Mouse (Mus musculus): ENCODE measurements around the gene Fsd1l. TPM values are rescaled to one million over a fixed set of nuclear protein-coding genes. Genes with fewer than 3 reads are reported as not detected.
A peak's percentile ranks its signal among the peaks of the same experiment; 100 is the strongest.

The Fsd1l gene
- 48.1 and 56.1 TPM in 2 replicates for polyA plus RNA-seq (2015; fragmentation: Nextera tagmentation; extraction: Ambion mirVana)

DNA sequence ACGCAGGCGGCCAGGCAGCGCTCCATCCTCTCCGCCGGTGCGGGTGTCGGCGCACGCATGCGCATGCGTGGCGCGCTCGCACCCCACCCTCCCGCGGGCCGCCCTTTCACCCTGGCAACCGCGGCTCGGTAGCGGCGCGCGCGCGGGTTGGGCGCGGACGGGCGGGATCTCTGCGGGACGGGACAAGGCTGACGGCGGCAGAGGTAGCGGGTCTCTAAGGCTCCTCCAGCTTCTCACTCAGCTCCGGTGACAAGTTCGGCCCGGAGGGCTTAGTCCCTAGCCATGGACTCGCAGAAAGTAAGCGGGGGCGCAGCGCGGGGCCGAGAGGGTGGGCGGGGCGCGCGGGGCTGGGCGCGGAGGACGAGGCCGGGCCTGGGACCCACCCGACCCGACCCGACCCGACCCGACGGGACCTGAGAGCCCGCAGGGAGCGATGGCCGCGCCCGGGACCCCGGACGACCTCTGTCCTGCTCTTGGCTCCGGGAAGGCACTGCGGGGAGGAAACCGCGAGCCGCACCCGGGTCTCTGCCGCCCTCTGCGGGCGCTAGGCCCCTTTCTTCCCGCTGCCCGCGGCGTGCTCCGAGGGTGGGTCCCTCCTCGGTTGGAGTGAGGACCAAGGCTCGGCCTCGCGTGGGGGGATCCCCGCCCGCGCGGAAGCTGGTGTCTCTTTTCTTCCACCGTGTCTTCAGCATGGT lies at the start of gene Fsd1l:
Fsd1l (plus strand) TSS at position 156 of the 695 bp plus-strand sequence.
- no peaks in the 10 kb centered on the region for H3K9me3 ChIP-seq (replicated peaks)
- no peaks in the 10 kb centered on the region for H3K36me3 ChIP-seq (ENCODE audit: poor library complexity, severe bottlenecking)
- H3K27me3 ChIP-seq: no peaks in the 10 kb centered on the region
- peak within 1 kb of the TSS; percentile 89 for H3K9ac ChIP-seq
- peaks cover 50% of the 10 kb centered on the region for H3K4me1 ChIP-seq
- H3K27ac ChIP-seq: peak within 1 kb of the TSS; percentile 89
- under 1% methylated on average over 59 of the region's 88 CpGs for WGBS
- peak; percentile 93 for ATAC-seq
- H3K4me2 ChIP-seq: peak within 1 kb of the TSS; percentile 70
- H3K4me3 ChIP-seq: peak within 1 kb of the TSS; percentile 86

- Histone ChIP-seq H3K9me3 (replicated peaks) (no peaks in the 10 kb centered on the region), H3K4me3 (no peak overlapping the region), H3K27ac (no peak overlapping the region), H3K9ac (no peak overlapping the region), H3K36me3 (ENCODE audit: poor library complexity, severe bottlenecking) (no peaks in the 10 kb centered on the region), H3K4me2 (no peak overlapping the region), H3K4me1 (no peaks in the 10 kb centered on the region), H3K27me3 (no peaks in the 10 kb centered on the region)
- ATAC-seq: no peak
These were observed 43.6 kb upstream of the Fsd1l start for GRCm38 (mm10) chr4:53587676-53588075.

GRCm38 (mm10) chr4:53588936-53589335 lies 42.3 kb upstream of the Fsd1l start:
- 100% methylated on average over 1 of the region's 1 CpGs for WGBS
- H3K9me3 ChIP-seq (replicated peaks): no peaks in the 10 kb centered on the region
- H3K27me3 ChIP-seq: no peaks in the 10 kb centered on the region
- H3K4me3 ChIP-seq: no peak overlapping the region
- no peak overlapping the region for H3K9ac ChIP-seq
- H3K4me1 ChIP-seq: no peaks in the 10 kb centered on the region
- H3K27ac ChIP-seq: no peak overlapping the region
- H3K4me2 ChIP-seq: no peak overlapping the region
- no peaks in the 10 kb centered on the region for H3K36me3 ChIP-seq (ENCODE audit: poor library complexity, severe bottlenecking)
- no peak for ATAC-seq

GRCm38 (mm10) chr4:53589466-53589865 lies 41.8 kb upstream of the Fsd1l start:
- Histone ChIP-seq H3K4me2 (no peak overlapping the region), H3K27me3 (no peaks in the 10 kb centered on the region), H3K4me1 (no peaks in the 10 kb centered on the region), H3K9ac (no peak overlapping the region), H3K9me3 (replicated peaks) (no peaks in the 10 kb centered on the region), H3K27ac (no peak overlapping the region), H3K36me3 (ENCODE audit: poor library complexity, severe bottlenecking) (no peaks in the 10 kb centered on the region), H3K4me3 (no peak overlapping the region)
- 88% methylated on average over 4 of the region's 4 CpGs for WGBS
- ATAC-seq: no peak

DNA sequence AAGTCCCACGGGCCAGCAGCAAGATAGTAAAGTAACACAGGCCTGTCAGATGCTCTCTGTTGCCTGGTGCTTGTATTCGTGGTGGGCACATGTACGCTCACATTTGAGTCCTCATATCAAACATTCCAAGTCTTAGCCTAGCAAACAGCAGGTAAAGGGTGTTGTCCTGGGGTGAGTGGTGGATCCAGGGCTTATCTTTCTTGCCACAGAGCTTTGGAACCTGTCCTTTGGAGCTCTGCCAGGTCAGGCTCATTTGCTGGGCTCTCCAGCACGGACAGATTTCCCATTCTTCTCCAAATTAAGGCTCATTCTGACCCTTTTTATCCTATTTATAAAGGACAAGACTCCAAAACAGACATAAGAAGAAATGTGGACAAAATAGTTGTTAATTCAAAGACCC lies 41.1 kb upstream of the Fsd1l start:
- Histone ChIP-seq H3K27me3 (no peaks in the 10 kb centered on the region), H3K27ac (no peak overlapping the region), H3K4me1 (no peaks in the 10 kb centered on the region), H3K9me3 (replicated peaks) (no peaks in the 10 kb centered on the region), H3K9ac (no peak overlapping the region), H3K4me3 (no peak overlapping the region), H3K36me3 (ENCODE audit: poor library complexity, severe bottlenecking) (no peaks in the 10 kb centered on the region), H3K4me2 (no peak overlapping the region)
- WGBS: 72% methylated on average over 4 of the region's 4 CpGs
- no peak for ATAC-seq

DNA sequence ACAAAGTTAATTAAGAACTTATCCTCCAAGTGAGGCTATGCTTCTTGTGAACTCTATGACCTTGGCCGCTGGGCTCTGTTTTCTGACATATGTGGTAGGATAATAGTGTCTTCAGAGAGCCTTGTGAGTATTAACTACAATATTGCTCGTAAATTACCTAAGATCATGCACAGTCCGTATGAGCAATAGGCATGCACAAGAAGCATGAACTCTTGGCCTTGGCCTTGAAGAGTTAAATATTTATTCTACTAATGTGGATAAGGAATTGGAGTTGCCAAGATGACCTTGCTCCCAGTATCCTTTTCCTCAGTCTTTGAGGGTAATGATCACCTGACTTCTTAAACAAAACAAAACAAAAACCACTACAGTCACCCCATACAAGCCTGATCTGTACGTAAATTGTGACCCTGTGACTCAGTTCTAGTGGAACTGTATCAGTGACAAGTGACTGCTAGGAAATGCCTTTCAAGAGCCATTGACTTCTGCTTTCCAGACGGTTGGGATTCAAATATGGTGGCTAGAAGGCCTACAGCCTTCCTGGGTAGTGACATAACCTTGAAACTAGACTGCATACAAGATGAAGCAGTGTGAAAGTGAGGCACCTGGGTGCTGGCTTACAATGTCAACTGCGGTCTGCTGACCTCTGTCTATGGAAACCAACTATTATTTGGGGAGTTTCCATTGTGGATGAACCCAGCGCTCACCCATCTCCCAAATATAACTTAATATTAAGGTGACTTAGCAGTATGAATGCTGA lies 40.4 kb upstream of the Fsd1l start:
- no peak for ATAC-seq

GRCm38 (mm10) chr4:53591536-53591935 lies 39.7 kb upstream of the Fsd1l start:
- Histone ChIP-seq H3K9me3 (replicated peaks) (no peaks in the 10 kb centered on the region), H3K4me3 (no peak overlapping the region), H3K9ac (no peak overlapping the region), H3K36me3 (ENCODE audit: poor library complexity, severe bottlenecking) (no peaks in the 10 kb centered on the region), H3K27me3 (no peaks in the 10 kb centered on the region), H3K4me2 (no peak overlapping the region), H3K27ac (no peak overlapping the region), H3K4me1 (no peaks in the 10 kb centered on the region)
- no peak for ATAC-seq
- 88% methylated on average over 11 of the region's 11 CpGs for WGBS

More for the DNA sequence above, 40.4 kb upstream of the Fsd1l start:
- H3K4me2 ChIP-seq: no peak overlapping the region
- H3K36me3 ChIP-seq (ENCODE audit: poor library complexity, severe bottlenecking): no peaks in the 10 kb centered on the region
- no peak overlapping the region for H3K27ac ChIP-seq
- no peaks in the 10 kb centered on the region for H3K9me3 ChIP-seq (replicated peaks)
- no peak overlapping the region for H3K9ac ChIP-seq
- H3K4me1 ChIP-seq: no peaks in the 10 kb centered on the region
- WGBS: 89% methylated on average over 7 of the region's 7 CpGs
- no peak overlapping the region for H3K4me3 ChIP-seq
- no peaks in the 10 kb centered on the region for H3K27me3 ChIP-seq

- Histone ChIP-seq H3K27ac (no peak overlapping the region), H3K36me3 (ENCODE audit: poor library complexity, severe bottlenecking) (no peaks in the 10 kb centered on the region)
- WGBS: 80% methylated on average over 8 of the region's 8 CpGs
These were observed 39.3 kb upstream of the Fsd1l start for GRCm38 (mm10) chr4:53591941-53592340.

GRCm38 (mm10) chr4:53592386-53592785 lies 38.9 kb upstream of the Fsd1l start:
- 87% methylated on average over 9 of the region's 9 CpGs for WGBS
- H3K4me1 ChIP-seq: no peaks in the 10 kb centered on the region
- no peak overlapping the region for H3K4me2 ChIP-seq
- no peak overlapping the region for H3K9ac ChIP-seq
- H3K4me3 ChIP-seq: no peak overlapping the region
- H3K27me3 ChIP-seq: no peaks in the 10 kb centered on the region
- no peak for ATAC-seq
- H3K36me3 ChIP-seq (ENCODE audit: poor library complexity, severe bottlenecking): no peaks in the 10 kb centered on the region
- no peaks in the 10 kb centered on the region for H3K9me3 ChIP-seq (replicated peaks)
- H3K27ac ChIP-seq: no peak overlapping the region

More at GRCm38 (mm10) chr4:53591941-53592340, 39.3 kb upstream of the Fsd1l start:
- Histone ChIP-seq H3K27me3 (no peaks in the 10 kb centered on the region), H3K4me2 (no peak overlapping the region), H3K9ac (no peak overlapping the region), H3K9me3 (replicated peaks) (no peaks in the 10 kb centered on the region), H3K4me1 (no peaks in the 10 kb centered on the region), H3K4me3 (no peak overlapping the region)
- 0 out of 2 replicates have a peak, but pooled peaks have one; percentile 31 for ATAC-seq

DNA sequence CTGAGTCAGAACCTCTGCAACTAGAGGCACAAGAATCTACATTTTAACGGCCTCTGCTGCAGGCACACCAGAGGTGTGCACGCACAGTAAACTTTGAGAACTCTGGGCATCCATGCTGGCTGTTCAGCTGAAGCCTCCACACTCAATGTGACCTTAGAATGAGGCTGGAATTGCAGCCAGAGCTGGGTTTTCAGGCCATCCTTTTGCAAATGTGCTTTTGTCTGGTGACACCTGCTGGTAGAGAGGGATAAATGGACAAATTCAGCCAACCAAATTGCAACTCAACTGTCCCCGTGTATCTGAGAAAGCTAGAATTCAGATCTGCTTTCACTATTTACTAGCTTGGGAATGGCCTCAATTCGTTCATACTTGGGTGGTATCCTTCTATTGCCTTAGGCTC lies 37.1 kb upstream of the Fsd1l start:
- no peak overlapping the region for H3K4me2 ChIP-seq
- H3K9ac ChIP-seq: no peak overlapping the region
- H3K27ac ChIP-seq: no peak overlapping the region
- peak; percentile 70; the same call in 1 of the 2 replicates for ATAC-seq
- H3K4me1 ChIP-seq: no peaks in the 10 kb centered on the region
- no peak overlapping the region for H3K4me3 ChIP-seq
- no peaks in the 10 kb centered on the region for H3K27me3 ChIP-seq
- H3K9me3 ChIP-seq (replicated peaks): no peaks in the 10 kb centered on the region
- WGBS: 26% methylated on average over 4 of the region's 4 CpGs
- no peaks in the 10 kb centered on the region for H3K36me3 ChIP-seq (ENCODE audit: poor library complexity, severe bottlenecking)

- no peak overlapping the region for H3K4me2 ChIP-seq
- ATAC-seq: 0 out of 2 replicates have a peak, but pooled peaks have one; percentile 39
These were observed 35.8 kb upstream of the Fsd1l start for GRCm38 (mm10) chr4:53595246-53596062.

More at GRCm38 (mm10) chr4:53595246-53596062, 35.8 kb upstream of the Fsd1l start:
- H3K4me3 ChIP-seq: no peak overlapping the region
- no peak overlapping the region; the same call in 1 of the 2 replicates for H3K9ac ChIP-seq
- H3K4me1 ChIP-seq: no peaks in the 10 kb centered on the region
- H3K27me3 ChIP-seq: no peaks in the 10 kb centered on the region
- WGBS: 75% methylated on average over 12 of the region's 12 CpGs
- H3K27ac ChIP-seq: no peak overlapping the region
- no peaks in the 10 kb centered on the region for H3K36me3 ChIP-seq (ENCODE audit: poor library complexity, severe bottlenecking)
- H3K9me3 ChIP-seq (replicated peaks): no peaks in the 10 kb centered on the region
